Mouse (Mus musculus): ENCODE data around the gene Nfatc3. TPM values are rescaled to one million over a fixed set of nuclear protein-coding genes. Genes with fewer than 3 reads are reported as not detected.

Nfatc3 gene
- polyA plus RNA-seq, 1 experiment from 2014 or later, result 2.5 TPM

GRCm38 (mm10) chr8:106133526-106133925 lies 74.9 kb downstream of the Nfatc3 start:
- H3K27me3 ChIP-seq (ENCODE audit: control insufficient read depth, insufficient read depth, low read length), result peaks cover 2% of the 10 kb centered on the region; the same call in 1 of the 2 replicates
- peak overlapping the region; percentile 95; the same call in 1 of the 2 replicates for H3K27ac ChIP-seq (replicated peaks)
- WGBS, result 54% methylated on average over 13 of the region's 13 CpGs
- DNase-seq (ENCODE audit: low spot score), result peak; percentile 55
- H3K36me3 ChIP-seq (ENCODE audit: control insufficient read depth, insufficient read depth, low read length), result peaks cover 15% of the 10 kb centered on the region
- 0 out of 2 replicates have a peak overlapping the region, but pooled peaks have one; percentile 14 for H3K4me2 ChIP-seq (replicated peaks; ENCODE audit: low read depth)
- no peaks in the 10 kb centered on the region for H3K9me3 ChIP-seq (ENCODE audit: control insufficient read depth, low read length)
- H3K4me1 ChIP-seq (replicated peaks; ENCODE audit: control insufficient read depth, insufficient read depth), result no peaks in the 10 kb centered on the region
- TF ChIP-seq EP300 (optimal IDR thresholded peaks at IDR 0.05), result no peak
- no peak for TF ChIP-seq CTCF (IDR thresholded peaks at IDR 0.05; ENCODE audit: low read depth)
- no peak overlapping the region for H3K9ac ChIP-seq (ENCODE audit: low read length)
- no peak overlapping the region for H3K4me3 ChIP-seq (ENCODE audit: low read depth, low read length)
- ATAC-seq (ENCODE audit: low FRiP score, low TSS enrichment), result no peak

GRCm38 (mm10) chr8:106133946-106134345 lies 75.3 kb downstream of the Nfatc3 start:
- Histone ChIP-seq H3K9me3 (ENCODE audit: control insufficient read depth, low read length) (no peaks in the 10 kb centered on the region), H3K27me3 (ENCODE audit: control insufficient read depth, insufficient read depth, low read length) (peaks cover 2% of the 10 kb centered on the region; the same call in 1 of the 2 replicates), H3K4me3 (ENCODE audit: low read depth, low read length) (no peak overlapping the region), H3K4me2 (replicated peaks; ENCODE audit: low read depth) (peak overlapping the region; percentile 45), H3K36me3 (ENCODE audit: control insufficient read depth, insufficient read depth, low read length) (peaks cover 15% of the 10 kb centered on the region), H3K9ac (ENCODE audit: low read length) (no peak overlapping the region), H3K4me1 (replicated peaks; ENCODE audit: control insufficient read depth, insufficient read depth) (no peaks in the 10 kb centered on the region), H3K27ac (replicated peaks) (peak overlapping the region; percentile 95; the same call in 1 of the 2 replicates)
- no peak for DNase-seq (ENCODE audit: low spot score)
- TF ChIP-seq CTCF (IDR thresholded peaks at IDR 0.05; ENCODE audit: low read depth), result no peak
- no peak for TF ChIP-seq EP300 (optimal IDR thresholded peaks at IDR 0.05)
- WGBS, result 68% methylated on average over 6 of the region's 6 CpGs
- no peak for ATAC-seq (ENCODE audit: low FRiP score, low TSS enrichment)

- Histone ChIP-seq H3K9ac (ENCODE audit: low read length) (peak overlapping the region; percentile 81), H3K36me3 (ENCODE audit: control insufficient read depth, insufficient read depth, low read length) (peaks cover 13% of the 10 kb centered on the region), H3K27ac (replicated peaks) (peak overlapping the region; percentile 95), H3K4me2 (replicated peaks; ENCODE audit: low read depth) (peak overlapping the region; percentile 78), H3K9me3 (ENCODE audit: control insufficient read depth, low read length) (no peaks in the 10 kb centered on the region), H3K4me3 (ENCODE audit: low read depth, low read length) (peak overlapping the region; percentile 62), H3K27me3 (ENCODE audit: control insufficient read depth, insufficient read depth, low read length) (peaks cover 2% of the 10 kb centered on the region; the same call in 1 of the 2 replicates), H3K4me1 (replicated peaks; ENCODE audit: control insufficient read depth, insufficient read depth) (no peaks in the 10 kb centered on the region)
- 19% methylated on average over 14 of the region's 14 CpGs for WGBS
- 0 out of 2 replicates have a peak, but pooled peaks have one; percentile 4 for TF ChIP-seq CTCF (IDR thresholded peaks at IDR 0.05; ENCODE audit: low read depth)
- TF ChIP-seq EP300 (optimal IDR thresholded peaks at IDR 0.05), result peak; percentile 95
- DNase-seq (ENCODE audit: low spot score), result peak; percentile 98
- ATAC-seq (ENCODE audit: low FRiP score, low TSS enrichment), result peak; percentile 87
Observed at GRCm38 (mm10) chr8:106134751-106135571, 76.3 kb downstream of the Nfatc3 start.

GRCm38 (mm10) chr8:106135672-106136071 lies 77.0 kb downstream of the Nfatc3 start:
- Histone ChIP-seq H3K27ac (replicated peaks) (peak overlapping the region; percentile 95), H3K27me3 (ENCODE audit: control insufficient read depth, insufficient read depth, low read length) (peaks cover 2% of the 10 kb centered on the region; the same call in 1 of the 2 replicates), H3K36me3 (ENCODE audit: control insufficient read depth, insufficient read depth, low read length) (peaks cover 10% of the 10 kb centered on the region), H3K9me3 (ENCODE audit: control insufficient read depth, low read length) (no peaks in the 10 kb centered on the region), H3K4me2 (replicated peaks; ENCODE audit: low read depth) (peak overlapping the region; percentile 78), H3K4me1 (replicated peaks; ENCODE audit: control insufficient read depth, insufficient read depth) (no peaks in the 10 kb centered on the region), H3K9ac (ENCODE audit: low read length) (peak overlapping the region; percentile 81), H3K4me3 (ENCODE audit: low read depth, low read length) (peak overlapping the region; percentile 62)
- DNase-seq (ENCODE audit: low spot score), result peak; percentile 83
- WGBS, result 13% methylated on average over 19 of the region's 19 CpGs
- no peak for TF ChIP-seq EP300 (optimal IDR thresholded peaks at IDR 0.05)
- no peak for TF ChIP-seq CTCF (IDR thresholded peaks at IDR 0.05; ENCODE audit: low read depth)
- peak; percentile 35 for ATAC-seq (ENCODE audit: low FRiP score, low TSS enrichment)

- Histone ChIP-seq H3K4me2 (replicated peaks; ENCODE audit: low read depth) (peak within 1 kb of the TSS; percentile 78), H3K27ac (replicated peaks) (peak within 1 kb of the TSS; percentile 95), H3K36me3 (ENCODE audit: control insufficient read depth, insufficient read depth, low read length) (0 out of 2 replicates have a peak, but pooled peaks cover 8% of the 10 kb centered on the region), H3K9ac (ENCODE audit: low read length) (peak within 1 kb of the TSS; percentile 81), H3K4me1 (replicated peaks; ENCODE audit: control insufficient read depth, insufficient read depth) (no peaks in the 10 kb centered on the region), H3K9me3 (ENCODE audit: control insufficient read depth, low read length) (no peaks in the 10 kb centered on the region), H3K4me3 (ENCODE audit: low read depth, low read length) (peak within 1 kb of the TSS; percentile 62), H3K27me3 (ENCODE audit: control insufficient read depth, insufficient read depth, low read length) (peaks cover 2% of the 10 kb centered on the region; the same call in 1 of the 2 replicates)
- DNase-seq (ENCODE audit: low spot score) (peak; percentile 96), ATAC-seq (ENCODE audit: low FRiP score, low TSS enrichment) (peak; percentile 80)
- 1% methylated on average over 84 of the region's 86 CpGs for WGBS
- TF ChIP-seq CTCF (IDR thresholded peaks at IDR 0.05; ENCODE audit: low read depth), result no peak
- TF ChIP-seq EP300 (optimal IDR thresholded peaks at IDR 0.05), result no peak
Observed at GRCm38 (mm10) chr8:106136156-106137130, 77.8 kb downstream of the Nfatc3 start, which contains the start of gene Esrp2. TSS of gene Esrp2 (minus strand) at chr8:106136974.

Data from stomach, postnatal 0 days (tissue).